Mouse (Mus musculus): ENCODE results near the gene B3gnt6. TPM values are rescaled to one million over a fixed set of nuclear protein-coding genes. Genes with fewer than 3 reads are reported as not detected.

Gene B3gnt6
- total and polyA plus RNA-seq, 3 experiments, result 0.06 TPM; not detected in 2

DNA sequence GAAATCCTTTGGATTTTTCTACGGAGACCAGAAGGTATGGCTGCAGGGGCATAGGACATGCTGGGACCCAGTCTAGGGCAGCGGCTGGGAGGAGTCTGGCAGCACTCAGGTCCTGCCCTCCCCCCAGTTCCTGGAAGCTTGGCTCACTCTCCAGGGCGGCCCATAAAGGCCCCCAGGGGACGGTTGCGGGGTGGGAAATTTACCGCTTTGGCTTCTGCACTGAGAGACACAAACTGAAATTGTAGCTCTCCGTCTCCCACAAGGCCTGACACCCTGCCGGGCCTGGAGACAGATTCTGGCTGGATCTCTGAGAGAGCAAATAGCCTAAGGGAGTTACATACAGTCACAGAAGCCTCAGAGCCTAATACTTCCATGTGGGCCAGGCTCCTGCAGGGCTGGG is 46.9 kb downstream of the B3gnt6 start:
- no peaks in the 10 kb centered on the region for H3K36me3 ChIP-seq (ENCODE audit: control insufficient read depth, insufficient read depth, low read length)
- no peak overlapping the region for H3K9ac ChIP-seq (ENCODE audit: low read depth, low read length)
- no peak overlapping the region for H3K27ac ChIP-seq
- no peak overlapping the region for H3K4me3 ChIP-seq
- intact Hi-C loops (cut with DNase I), result loop anchor here (10.0 kb wide), 1 partner anchor 282 kb away; no protein-coding TSS in a partner anchor
- H3K4me1 ChIP-seq (ENCODE audit: control insufficient read depth, insufficient read depth, low read length), result peaks cover 5% of the 10 kb centered on the region
- WGBS, result 33% methylated on average over 8 of the region's 8 CpGs
- DNase-seq, result peak in 1 of 2 experiments; percentile 29
- no peaks in the 10 kb centered on the region for H3K79me2 ChIP-seq (replicated peaks; ENCODE audit: control insufficient read depth, insufficient read depth, low read length)
- no peaks in the 10 kb centered on the region for H3K27me3 ChIP-seq (ENCODE audit: control insufficient read depth, insufficient read depth, low read length)
- no peak for TF ChIP-seq POLR2A (IDR thresholded peaks at IDR 0.05; ENCODE audit: insufficient read depth, low read depth, low read length)
- no peak for TF ChIP-seq CTCF (IDR thresholded peaks at IDR 0.05)
- no peak for TF ChIP-seq EP300 (IDR thresholded peaks at IDR 0.05; ENCODE audit: insufficient read depth, low read depth, low read length)

DNA sequence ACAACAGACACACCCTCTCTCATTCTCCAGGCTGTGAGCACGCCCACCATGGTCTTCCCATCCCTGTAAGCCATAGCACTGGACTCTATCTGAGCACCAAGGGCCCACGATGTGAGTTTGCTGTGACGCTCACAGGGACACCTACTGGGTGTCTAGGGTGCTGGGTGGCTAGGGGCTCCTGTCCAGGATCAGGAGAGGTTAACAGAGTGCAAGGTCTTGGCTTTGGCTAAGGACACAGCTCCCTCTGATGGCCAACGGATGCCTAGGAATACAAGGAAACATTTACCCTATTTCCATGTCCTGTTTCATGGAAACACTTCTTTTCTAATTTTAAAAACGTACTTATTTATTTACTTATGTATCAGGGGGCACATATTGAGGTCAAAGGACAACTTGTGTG is 48.8 kb downstream of the B3gnt6 start:
- WGBS, result 46% methylated on average over 5 of the region's 5 CpGs
- intact Hi-C loops (cut with DNase I), result loop anchor here (10.0 kb wide), 1 partner anchor 284 kb away; no protein-coding TSS in a partner anchor
- no peaks in the 10 kb centered on the region for H3K36me3 ChIP-seq (ENCODE audit: control insufficient read depth, insufficient read depth, low read length)
- H3K4me3 ChIP-seq, result no peak overlapping the region
- H3K27me3 ChIP-seq (ENCODE audit: control insufficient read depth, insufficient read depth, low read length), result no peaks in the 10 kb centered on the region
- DNase-seq, result no peak
- no peaks in the 10 kb centered on the region for H3K79me2 ChIP-seq (replicated peaks; ENCODE audit: control insufficient read depth, insufficient read depth, low read length)
- H3K27ac ChIP-seq, result no peak overlapping the region
- H3K4me1 ChIP-seq (ENCODE audit: control insufficient read depth, insufficient read depth, low read length), result peaks cover 1% of the 10 kb centered on the region
- TF ChIP-seq POLR2A (IDR thresholded peaks at IDR 0.05; ENCODE audit: insufficient read depth, low read depth, low read length) (no peak), CTCF (IDR thresholded peaks at IDR 0.05) (peak; percentile 44)
- no peak overlapping the region for H3K9ac ChIP-seq (ENCODE audit: low read depth, low read length)

DNA sequence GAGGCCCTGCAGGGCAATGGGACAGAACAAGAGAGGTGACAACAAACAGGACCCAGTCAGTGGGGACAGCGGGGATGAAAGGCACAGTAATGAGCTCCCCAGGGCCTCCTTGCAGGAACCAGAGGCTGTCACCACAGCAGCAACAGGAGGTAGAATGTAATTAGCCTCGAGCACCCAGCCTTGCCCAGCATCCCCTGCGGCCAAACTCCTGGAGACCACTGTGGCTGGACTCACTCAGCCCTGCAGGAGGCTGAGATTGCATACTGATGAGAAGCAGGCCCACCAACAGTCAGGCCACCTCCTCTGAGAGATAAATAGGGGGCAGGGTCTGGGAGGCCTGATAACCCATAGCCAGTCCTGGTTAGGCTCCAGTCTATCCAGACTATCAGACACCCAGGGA is 49.5 kb downstream of the B3gnt6 start:
- Histone ChIP-seq H3K9ac (ENCODE audit: low read depth, low read length) (no peak overlapping the region), H3K4me1 (ENCODE audit: control insufficient read depth, insufficient read depth, low read length) (peaks cover 1% of the 10 kb centered on the region; the same call in 1 of the 2 replicates), H3K4me3 (no peak overlapping the region), H3K27me3 (ENCODE audit: control insufficient read depth, insufficient read depth, low read length) (no peaks in the 10 kb centered on the region), H3K27ac (no peak overlapping the region), H3K79me2 (replicated peaks; ENCODE audit: control insufficient read depth, insufficient read depth, low read length) (no peaks in the 10 kb centered on the region), H3K36me3 (ENCODE audit: control insufficient read depth, insufficient read depth, low read length) (no peaks in the 10 kb centered on the region)
- no peak for DNase-seq
- intact Hi-C loops (cut with DNase I), result loop anchor here (10.0 kb wide), 1 partner anchor 285 kb away; no protein-coding TSS in a partner anchor
- WGBS, result 82% methylated on average over 3 of the region's 3 CpGs
- TF ChIP-seq POLR2A (IDR thresholded peaks at IDR 0.05; ENCODE audit: insufficient read depth, low read depth, low read length), result no peak
- no peak for TF ChIP-seq CTCF (IDR thresholded peaks at IDR 0.05)
- no peak for TF ChIP-seq EP300 (IDR thresholded peaks at IDR 0.05; ENCODE audit: insufficient read depth, low read depth, low read length)

DNA sequence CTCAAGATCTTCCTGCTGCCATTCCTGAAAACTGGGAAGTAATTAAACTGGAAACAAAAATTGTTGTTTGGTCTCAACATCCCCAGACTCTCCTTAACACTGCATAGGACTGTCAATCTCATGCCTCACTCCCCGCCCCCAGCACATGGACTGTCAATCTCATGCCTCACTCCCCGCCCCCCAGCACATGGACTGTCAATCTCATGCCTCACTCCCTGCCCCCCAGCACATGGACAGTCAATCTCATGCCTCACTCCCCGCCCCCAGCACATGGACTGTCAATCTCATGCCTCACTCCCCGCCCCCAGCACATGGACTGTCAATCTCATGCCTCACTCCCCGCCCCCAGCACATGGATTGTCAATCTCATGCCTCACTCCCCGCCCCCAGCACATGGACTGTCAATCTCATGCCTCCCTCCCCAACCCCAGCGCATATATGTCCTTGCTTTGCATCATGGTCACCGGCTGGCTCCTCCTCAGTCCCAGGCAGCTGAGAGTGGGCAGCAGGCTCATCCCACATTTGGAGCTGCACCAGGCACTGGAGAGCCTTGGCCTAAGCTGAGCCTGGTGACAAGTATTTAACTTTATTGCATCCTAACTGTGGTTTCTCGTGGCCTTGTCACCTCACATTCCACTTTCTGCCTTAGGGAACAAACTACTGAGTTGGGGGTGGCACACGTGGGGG is 50.4 kb downstream of the B3gnt6 start:
- H3K4me1 ChIP-seq (ENCODE audit: control insufficient read depth, insufficient read depth, low read length), result peaks cover 1% of the 10 kb centered on the region; the same call in 1 of the 2 replicates
- DNase-seq, result no peak
- no peak for TF ChIP-seq CTCF (IDR thresholded peaks at IDR 0.05)
- TF ChIP-seq POLR2A (IDR thresholded peaks at IDR 0.05; ENCODE audit: insufficient read depth, low read depth, low read length), result no peak
- no peak for TF ChIP-seq EP300 (IDR thresholded peaks at IDR 0.05; ENCODE audit: insufficient read depth, low read depth, low read length)
- H3K9ac ChIP-seq (ENCODE audit: low read depth, low read length), result no peak overlapping the region
- no peaks in the 10 kb centered on the region for H3K79me2 ChIP-seq (replicated peaks; ENCODE audit: control insufficient read depth, insufficient read depth, low read length)
- no peaks in the 10 kb centered on the region for H3K36me3 ChIP-seq (ENCODE audit: control insufficient read depth, insufficient read depth, low read length)
- H3K27ac ChIP-seq, result no peak overlapping the region
- H3K4me3 ChIP-seq, result no peak overlapping the region
- 79% methylated on average over 10 of the region's 10 CpGs for WGBS
- no peaks in the 10 kb centered on the region for H3K27me3 ChIP-seq (ENCODE audit: control insufficient read depth, insufficient read depth, low read length)
- intact Hi-C loops (cut with DNase I), result no loop called here

DNA sequence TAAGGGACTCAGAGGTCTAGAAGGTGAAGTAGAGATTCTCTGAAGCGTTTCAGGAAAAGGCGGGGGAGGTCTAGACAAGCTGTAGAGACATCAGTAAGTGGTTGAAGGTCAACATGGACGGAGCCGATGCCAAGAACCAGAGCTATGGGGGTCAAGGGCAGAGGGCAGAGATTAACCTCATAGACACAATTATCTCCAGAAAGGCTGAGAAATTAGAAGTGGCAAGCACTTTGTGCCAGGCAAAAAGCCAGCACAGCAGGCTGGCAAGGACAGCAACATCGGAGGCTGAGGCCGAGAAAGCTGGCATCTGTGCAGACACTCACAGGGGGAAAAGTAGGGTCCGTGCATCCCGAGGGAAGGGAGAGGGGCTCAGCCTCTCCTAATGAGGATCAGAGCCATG is 51.5 kb downstream of the B3gnt6 start:
- intact Hi-C loops (cut with DNase I), result no loop called here
- Histone ChIP-seq H3K4me1 (ENCODE audit: control insufficient read depth, insufficient read depth, low read length) (peaks cover under 1% of the 10 kb centered on the region; the same call in 1 of the 2 replicates), H3K9ac (ENCODE audit: low read depth, low read length) (no peak overlapping the region), H3K27ac (no peak overlapping the region), H3K36me3 (ENCODE audit: control insufficient read depth, insufficient read depth, low read length) (no peaks in the 10 kb centered on the region), H3K27me3 (ENCODE audit: control insufficient read depth, insufficient read depth, low read length) (no peaks in the 10 kb centered on the region), H3K4me3 (no peak overlapping the region), H3K79me2 (replicated peaks; ENCODE audit: control insufficient read depth, insufficient read depth, low read length) (no peaks in the 10 kb centered on the region)
- no peak for DNase-seq
- WGBS, result 53% methylated on average over 8 of the region's 8 CpGs
- TF ChIP-seq EP300 (IDR thresholded peaks at IDR 0.05; ENCODE audit: insufficient read depth, low read depth, low read length), result no peak
- TF ChIP-seq CTCF (IDR thresholded peaks at IDR 0.05), result no peak
- no peak for TF ChIP-seq POLR2A (IDR thresholded peaks at IDR 0.05; ENCODE audit: insufficient read depth, low read depth, low read length)

DNA sequence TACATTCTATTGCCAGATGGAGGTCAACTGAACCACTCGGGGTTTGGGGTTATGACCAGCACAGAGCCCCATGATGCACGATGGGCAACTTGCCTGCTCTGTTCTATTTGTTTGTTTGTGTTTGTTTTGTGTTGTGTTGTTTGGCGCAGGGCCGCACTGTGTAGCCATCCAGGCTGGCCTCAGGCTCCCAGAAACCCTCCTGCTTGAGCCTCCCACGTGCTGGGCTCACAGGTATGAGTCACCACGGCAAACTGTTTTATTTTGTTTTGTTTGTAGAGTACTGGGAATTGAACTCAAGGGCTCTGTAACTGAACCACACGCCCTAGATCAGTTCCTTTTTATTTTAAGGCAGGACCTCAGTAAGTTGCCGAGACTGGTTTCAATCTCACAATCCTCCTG is 52.8 kb downstream of the B3gnt6 start:
- no peak overlapping the region for H3K4me3 ChIP-seq
- no peaks in the 10 kb centered on the region for H3K79me2 ChIP-seq (replicated peaks; ENCODE audit: control insufficient read depth, insufficient read depth, low read length)
- H3K27ac ChIP-seq, result no peak overlapping the region
- DNase-seq, result no peak
- no peak for TF ChIP-seq EP300 (IDR thresholded peaks at IDR 0.05; ENCODE audit: insufficient read depth, low read depth, low read length)
- no peak for TF ChIP-seq CTCF (IDR thresholded peaks at IDR 0.05)
- no peak for TF ChIP-seq POLR2A (IDR thresholded peaks at IDR 0.05; ENCODE audit: insufficient read depth, low read depth, low read length)
- no peak overlapping the region for H3K9ac ChIP-seq (ENCODE audit: low read depth, low read length)
- 70% methylated on average over 8 of the region's 8 CpGs for WGBS
- no peaks in the 10 kb centered on the region for H3K4me1 ChIP-seq (ENCODE audit: control insufficient read depth, insufficient read depth, low read length)
- intact Hi-C loops (cut with DNase I), result no loop called here
- H3K36me3 ChIP-seq (ENCODE audit: control insufficient read depth, insufficient read depth, low read length), result no peaks in the 10 kb centered on the region
- H3K27me3 ChIP-seq (ENCODE audit: control insufficient read depth, insufficient read depth, low read length), result no peaks in the 10 kb centered on the region
